Mouse (Mus musculus) G1E (cell line): ENCODE measurements around the gene Dhx15.

Experiments used
- CTCF ChIP-seq: IDR thresholded peaks from 2 replicates; pipeline ENCODE4 v1.5.1; 2012; ENCODE audit warnings: low read depth, low read length, inconsistent platforms, mixed read lengths
- TAL1 ChIP-seq: conservative IDR thresholded peaks from 2 replicates; pipeline ENCODE4 v1.6.1; 2012; ENCODE audit warnings: low read depth, low read length, inconsistent platforms, mixed read lengths

GRCm38 (mm10) chr5:52116404-52116803 is 73.9 kb downstream of the Dhx15 start:
- TF ChIP-seq CTCF: no peak
- TF ChIP-seq TAL1: no peak
